Mouse (Mus musculus): Measurements from ENCODE around the gene Ercc8. TPM values are rescaled to one million over a fixed set of nuclear protein-coding genes. Genes with fewer than 3 reads are reported as not detected.
A peak's percentile ranks its signal among the peaks of the same experiment; 100 is the strongest.

The Ercc8 gene
- total and polyA plus RNA-seq, 3 experiments = 4.7 to 5.9 (median 4.8) TPM

DNA sequence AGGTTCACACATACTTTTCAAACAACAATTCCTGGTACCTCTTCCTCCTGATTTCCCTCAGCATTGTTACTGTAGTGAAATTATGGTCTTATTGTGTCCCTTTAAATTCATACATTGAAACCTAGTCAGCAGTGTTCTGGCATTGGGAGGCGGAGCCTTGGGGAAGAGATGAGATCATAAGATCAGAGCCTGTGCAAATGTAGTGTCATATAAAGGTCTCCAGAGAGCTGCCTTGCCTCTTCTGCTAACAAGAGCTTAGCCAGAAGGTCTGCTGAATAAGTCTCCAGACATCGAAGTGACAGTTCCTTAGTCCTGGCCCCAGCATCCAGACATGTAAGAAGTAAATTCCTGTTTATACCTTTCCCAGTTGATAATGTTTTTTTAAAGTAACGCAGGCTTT lies 46.3 kb downstream of the Ercc8 start:
- DNase-seq = no peak
- Histone ChIP-seq H3K4me1 (ENCODE audit: control insufficient read depth, insufficient read depth, low read length) (no peaks in the 10 kb centered on the region), H3K4me3 (no peak overlapping the region), H3K79me2 (replicated peaks; ENCODE audit: control insufficient read depth, insufficient read depth, low read length) (no peaks in the 10 kb centered on the region), H3K27me3 (ENCODE audit: control insufficient read depth, insufficient read depth, low read length) (no peaks in the 10 kb centered on the region), H3K27ac (no peak overlapping the region), H3K36me3 (ENCODE audit: control insufficient read depth, insufficient read depth, low read length) (no peaks in the 10 kb centered on the region), H3K9ac (ENCODE audit: low read depth, low read length) (no peak overlapping the region)
- no peak for TF ChIP-seq POLR2A (IDR thresholded peaks at IDR 0.05; ENCODE audit: insufficient read depth, low read depth, low read length)
- 77% methylated on average over 3 of the region's 3 CpGs for WGBS
- intact Hi-C loops (cut with DNase I) = no loop called here

GRCm38 (mm10) chr13:108207447-108207846 lies 48.9 kb downstream of the Ercc8 start:
- TF ChIP-seq CTCF (IDR thresholded peaks at IDR 0.05) = no peak
- no peak for TF ChIP-seq POLR2A (IDR thresholded peaks at IDR 0.05; ENCODE audit: insufficient read depth, low read depth, low read length)
- no peak for TF ChIP-seq EP300 (IDR thresholded peaks at IDR 0.05; ENCODE audit: insufficient read depth, low read depth, low read length)
- Histone ChIP-seq H3K4me1 (ENCODE audit: control insufficient read depth, insufficient read depth, low read length) (no peaks in the 10 kb centered on the region), H3K27me3 (ENCODE audit: control insufficient read depth, insufficient read depth, low read length) (no peaks in the 10 kb centered on the region; the same call in 1 of the 2 replicates), H3K4me3 (no peak overlapping the region), H3K27ac (no peak overlapping the region), H3K9ac (ENCODE audit: low read depth, low read length) (no peak overlapping the region), H3K36me3 (ENCODE audit: control insufficient read depth, insufficient read depth, low read length) (no peaks in the 10 kb centered on the region), H3K79me2 (replicated peaks; ENCODE audit: control insufficient read depth, insufficient read depth, low read length) (no peaks in the 10 kb centered on the region)
- DNase-seq = no peak
- intact Hi-C loops (cut with DNase I) = no loop called here
- 82% methylated on average over 2 of the region's 2 CpGs for WGBS

- intact Hi-C loops (cut with DNase I) = no loop called here
- Histone ChIP-seq H3K27me3 (ENCODE audit: control insufficient read depth, insufficient read depth, low read length) (no peaks in the 10 kb centered on the region; the same call in 1 of the 2 replicates), H3K27ac (no peak overlapping the region), H3K36me3 (ENCODE audit: control insufficient read depth, insufficient read depth, low read length) (no peaks in the 10 kb centered on the region), H3K79me2 (replicated peaks; ENCODE audit: control insufficient read depth, insufficient read depth, low read length) (no peaks in the 10 kb centered on the region), H3K4me1 (ENCODE audit: control insufficient read depth, insufficient read depth, low read length) (no peaks in the 10 kb centered on the region), H3K4me3 (no peak overlapping the region), H3K9ac (ENCODE audit: low read depth, low read length) (no peak overlapping the region)
- no peak for DNase-seq
- TF ChIP-seq POLR2A (IDR thresholded peaks at IDR 0.05; ENCODE audit: insufficient read depth, low read depth, low read length) (no peak), EP300 (IDR thresholded peaks at IDR 0.05; ENCODE audit: insufficient read depth, low read depth, low read length) (no peak), CTCF (IDR thresholded peaks at IDR 0.05) (no peak)
- 69% methylated on average over 5 of the region's 5 CpGs for WGBS
Observed at GRCm38 (mm10) chr13:108208090-108208489, 49.6 kb downstream of the Ercc8 start.

DNA sequence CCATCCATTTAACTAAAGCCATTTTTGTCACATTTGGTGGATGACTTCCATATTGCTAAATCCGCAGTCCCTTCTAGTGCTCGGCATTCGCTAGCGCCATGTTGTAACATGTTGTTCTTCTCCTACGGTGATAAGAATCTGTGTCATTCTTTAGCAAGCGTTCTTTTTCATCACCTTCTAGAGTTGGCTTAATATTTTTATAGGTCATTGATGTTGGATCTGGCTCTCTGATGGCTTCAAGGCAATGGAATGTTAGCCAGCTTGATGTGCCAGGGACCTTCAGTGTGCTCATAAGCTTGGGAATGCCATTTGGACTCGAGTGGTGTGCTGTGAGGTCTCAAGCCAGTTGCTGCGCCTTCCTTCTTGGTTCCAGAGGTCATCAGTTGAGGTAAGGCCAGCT lies 52.4 kb downstream of the Ercc8 start:
- Histone ChIP-seq H3K9ac (ENCODE audit: low read depth, low read length) (no peak overlapping the region), H3K4me1 (ENCODE audit: control insufficient read depth, insufficient read depth, low read length) (no peaks in the 10 kb centered on the region), H3K27me3 (ENCODE audit: control insufficient read depth, insufficient read depth, low read length) (peaks cover 9% of the 10 kb centered on the region), H3K27ac (no peak overlapping the region), H3K36me3 (ENCODE audit: control insufficient read depth, insufficient read depth, low read length) (no peaks in the 10 kb centered on the region), H3K79me2 (replicated peaks; ENCODE audit: control insufficient read depth, insufficient read depth, low read length) (no peaks in the 10 kb centered on the region), H3K4me3 (no peak overlapping the region)
- no peak for TF ChIP-seq POLR2A (IDR thresholded peaks at IDR 0.05; ENCODE audit: insufficient read depth, low read depth, low read length)
- no peak for TF ChIP-seq CTCF (IDR thresholded peaks at IDR 0.05)
- no peak for TF ChIP-seq EP300 (IDR thresholded peaks at IDR 0.05; ENCODE audit: insufficient read depth, low read depth, low read length)
- 89% methylated on average over 8 of the region's 8 CpGs for WGBS
- intact Hi-C loops (cut with DNase I) = loop anchor here (5.0 kb wide), 1 partner anchor 116 kb away; no protein-coding TSS in a partner anchor
- no peak for DNase-seq

DNA sequence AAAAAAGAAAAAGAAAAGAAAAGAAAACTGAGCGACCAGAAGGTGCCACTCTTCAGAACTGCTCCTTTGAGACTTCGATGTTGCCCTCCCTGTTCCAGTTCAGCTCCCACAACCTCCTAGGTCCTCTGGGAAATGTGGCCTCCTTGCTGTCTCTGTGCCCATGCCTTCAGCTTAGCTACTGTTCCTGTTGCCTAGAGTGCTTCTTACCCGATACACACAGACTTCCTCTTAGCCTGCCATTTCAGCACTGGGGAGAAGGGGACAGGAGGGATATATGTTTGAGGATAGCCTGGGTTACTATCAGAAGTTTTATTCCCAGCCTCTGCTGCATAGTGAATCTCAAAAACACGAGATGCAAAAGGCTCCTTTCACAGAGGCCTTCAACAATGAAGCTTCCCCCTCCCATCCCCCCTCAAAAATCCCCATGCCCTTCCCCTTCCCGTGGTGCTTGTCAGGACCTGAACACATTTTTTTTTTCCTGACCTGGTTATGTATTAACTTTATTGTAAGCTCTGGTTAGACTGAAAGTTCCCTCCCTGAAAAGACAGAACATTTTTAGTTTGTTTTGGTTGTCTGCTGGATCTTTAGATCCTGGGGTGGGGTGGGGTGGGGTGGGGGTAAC lies 54.0 kb downstream of the Ercc8 start:
- TF ChIP-seq CTCF (IDR thresholded peaks at IDR 0.05) = no peak
- TF ChIP-seq POLR2A (IDR thresholded peaks at IDR 0.05; ENCODE audit: insufficient read depth, low read depth, low read length) = no peak
- no peak for TF ChIP-seq EP300 (IDR thresholded peaks at IDR 0.05; ENCODE audit: insufficient read depth, low read depth, low read length)
- intact Hi-C loops (cut with DNase I) = loop anchor here (5.0 kb wide), 1 partner anchor 115 kb away; no protein-coding TSS in a partner anchor
- no peak for DNase-seq
- Histone ChIP-seq H3K4me3 (no peak overlapping the region), H3K36me3 (ENCODE audit: control insufficient read depth, insufficient read depth, low read length) (no peaks in the 10 kb centered on the region), H3K79me2 (replicated peaks; ENCODE audit: control insufficient read depth, insufficient read depth, low read length) (no peaks in the 10 kb centered on the region), H3K9ac (ENCODE audit: low read depth, low read length) (no peak overlapping the region), H3K4me1 (ENCODE audit: control insufficient read depth, insufficient read depth, low read length) (no peaks in the 10 kb centered on the region), H3K27ac (no peak overlapping the region), H3K27me3 (ENCODE audit: control insufficient read depth, insufficient read depth, low read length) (peaks cover 9% of the 10 kb centered on the region)
- WGBS = 63% methylated on average over 5 of the region's 5 CpGs

GRCm38 (mm10) chr13:108214081-108214484 lies 55.6 kb downstream of the Ercc8 start, which contains the start of gene Elovl7:
Gene Elovl7, plus strand, starts transcription at chr13:108214404.
- H3K27ac ChIP-seq = no peak within 1 kb of the TSS
- intact Hi-C loops (cut with DNase I) = loop anchor here (5.0 kb wide), 1 partner anchor 113 kb away; no protein-coding TSS in a partner anchor
- H3K4me1 ChIP-seq (ENCODE audit: control insufficient read depth, insufficient read depth, low read length) = no peaks in the 10 kb centered on the region
- peak; percentile 66 to 79 for DNase-seq
- H3K36me3 ChIP-seq (ENCODE audit: control insufficient read depth, insufficient read depth, low read length) = no peaks in the 10 kb centered on the region
- peak within 1 kb of the TSS; percentile 65 for H3K9ac ChIP-seq (ENCODE audit: low read depth, low read length)
- peaks cover 9% of the 10 kb centered on the region for H3K27me3 ChIP-seq (ENCODE audit: control insufficient read depth, insufficient read depth, low read length)
- peak within 1 kb of the TSS; percentile 57 for H3K4me3 ChIP-seq
- under 1% methylated on average over 40 of the region's 40 CpGs for WGBS
- TF ChIP-seq CTCF (IDR thresholded peaks at IDR 0.05) (peak; percentile 53), EP300 (IDR thresholded peaks at IDR 0.05; ENCODE audit: insufficient read depth, low read depth, low read length) (no peak), POLR2A (IDR thresholded peaks at IDR 0.05; ENCODE audit: insufficient read depth, low read depth, low read length) (no peak)
- H3K79me2 ChIP-seq (replicated peaks; ENCODE audit: control insufficient read depth, insufficient read depth, low read length) = no peaks in the 10 kb centered on the region

Data from heart, adult 2 months (tissue).